Mouse (Mus musculus): ENCODE measurements around the gene Shbg. TPM values are rescaled to one million over a fixed set of nuclear protein-coding genes. Genes with fewer than 3 reads are reported as not detected.
A peak's percentile ranks its signal among the peaks of the same experiment; 100 is the strongest.

Shbg gene
- polyA plus RNA-seq, 1 experiment from 2014 or later, result 0.82 TPM

DNA sequence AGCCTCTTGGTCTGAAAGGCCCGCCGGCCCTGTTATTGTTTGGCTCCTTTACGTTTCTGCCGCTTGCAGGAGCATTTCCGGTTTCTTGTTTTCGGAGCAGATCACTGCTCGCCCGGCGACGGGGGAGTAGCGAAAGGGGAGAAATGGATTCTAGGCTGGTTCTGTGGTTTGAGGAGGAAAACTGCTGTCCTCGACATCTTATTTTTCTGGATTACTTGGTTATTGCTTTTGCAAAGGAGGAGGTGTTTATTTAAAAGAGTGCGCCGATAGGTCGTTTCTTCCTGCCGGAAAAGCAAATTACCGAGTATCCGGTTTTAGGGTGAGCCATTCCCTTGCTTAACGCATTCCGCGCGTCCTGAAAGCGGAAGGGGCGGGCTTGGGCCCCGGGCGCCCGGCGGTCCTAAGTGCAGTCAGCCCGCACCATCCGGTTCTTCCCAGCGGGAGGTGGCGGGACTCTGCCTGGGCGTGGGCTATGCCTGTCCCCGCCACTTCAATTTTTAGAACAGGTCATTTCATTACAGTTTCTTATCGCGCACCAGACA is 36.5 kb downstream of the Shbg start:
- H3K9me3 ChIP-seq (replicated peaks), result no peaks in the 10 kb centered on the region
- peaks cover 44% of the 10 kb centered on the region for H3K4me1 ChIP-seq (replicated peaks)
- peaks cover 6% of the 10 kb centered on the region for H3K36me3 ChIP-seq
- H3K9ac ChIP-seq, result peak overlapping the region; percentile 95
- peak overlapping the region; percentile 92 for H3K4me2 ChIP-seq
- peak; percentile 88 for ATAC-seq (ENCODE audit: insufficient number of reproducible peaks, low FRiP score)
- no peaks in the 10 kb centered on the region for H3K27me3 ChIP-seq (replicated peaks)
- WGBS, result under 1% methylated on average over 36 of the region's 36 CpGs
- peak overlapping the region; percentile 92 for H3K4me3 ChIP-seq
- peak overlapping the region; percentile 95 for H3K27ac ChIP-seq (ENCODE audit: poor library complexity, severe bottlenecking)

- under 1% methylated on average over 25 of the region's 25 CpGs for WGBS
- peaks cover 39% of the 10 kb centered on the region for H3K4me1 ChIP-seq (replicated peaks)
- H3K27ac ChIP-seq (ENCODE audit: poor library complexity, severe bottlenecking), result peak overlapping the region; percentile 95
- H3K9ac ChIP-seq, result peak overlapping the region; percentile 95
- ATAC-seq (ENCODE audit: insufficient number of reproducible peaks, low FRiP score), result no peak
- peaks cover 8% of the 10 kb centered on the region for H3K36me3 ChIP-seq
- H3K27me3 ChIP-seq (replicated peaks), result no peaks in the 10 kb centered on the region
- H3K4me3 ChIP-seq, result peak overlapping the region; percentile 92
- H3K4me2 ChIP-seq, result peak overlapping the region; percentile 92
- H3K9me3 ChIP-seq (replicated peaks), result no peaks in the 10 kb centered on the region
These were observed 37.0 kb downstream of the Shbg start for GRCm38 (mm10) chr11:69580572-69581146.

DNA sequence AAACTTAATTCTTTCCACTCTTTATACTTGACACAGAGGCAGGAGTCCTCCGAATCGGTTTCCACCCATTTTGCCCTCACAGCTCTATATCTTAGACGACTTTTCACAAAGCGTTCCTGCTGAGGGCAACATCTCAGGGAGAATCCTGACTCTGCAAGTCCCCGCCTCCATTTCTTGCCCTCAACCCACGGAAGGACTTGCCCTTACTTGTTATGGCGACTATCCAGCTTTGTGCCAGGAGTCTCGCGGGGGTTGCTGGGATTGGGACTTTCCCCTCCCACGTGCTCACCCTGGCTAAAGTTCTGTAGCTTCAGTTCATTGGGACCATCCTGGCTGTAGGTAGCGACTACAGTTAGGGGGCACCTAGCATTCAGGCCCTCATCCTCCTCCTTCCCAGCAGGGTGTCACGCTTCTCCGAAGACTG is 37.6 kb downstream of the Shbg start, which contains the start of the genes Wrap53 and Trp53:
Gene Wrap53, minus strand, starts transcription at position 165 of the 424 bp plus-strand sequence.
Gene Trp53, plus strand, starts transcription at position 269 of the 424 bp plus-strand sequence.
- peaks cover 35% of the 10 kb centered on the region for H3K4me1 ChIP-seq (replicated peaks)
- peak within 1 kb of the TSS; percentile 92 for H3K4me2 ChIP-seq
- 0% methylated on average over 13 of the region's 13 CpGs for WGBS
- H3K27me3 ChIP-seq (replicated peaks), result no peaks in the 10 kb centered on the region
- H3K36me3 ChIP-seq, result peaks cover 9% of the 10 kb centered on the region
- H3K4me3 ChIP-seq, result peak within 1 kb of the TSS; percentile 92
- H3K27ac ChIP-seq (ENCODE audit: poor library complexity, severe bottlenecking), result peak within 1 kb of the TSS; percentile 95
- peak within 1 kb of the TSS; percentile 95 for H3K9ac ChIP-seq
- ATAC-seq (ENCODE audit: insufficient number of reproducible peaks, low FRiP score), result peak; percentile 70
- no peaks in the 10 kb centered on the region for H3K9me3 ChIP-seq (replicated peaks)

GRCm38 (mm10) chr11:69579128-69580017 is 38.3 kb downstream of the Shbg start:
- H3K27ac ChIP-seq (ENCODE audit: poor library complexity, severe bottlenecking), result peak overlapping the region; percentile 95
- H3K4me3 ChIP-seq, result peak overlapping the region; percentile 92
- peak; percentile 84 for ATAC-seq (ENCODE audit: insufficient number of reproducible peaks, low FRiP score)
- 1% methylated on average over 39 of the region's 39 CpGs for WGBS
- no peaks in the 10 kb centered on the region for H3K27me3 ChIP-seq (replicated peaks)
- H3K9ac ChIP-seq, result peak overlapping the region; percentile 95
- peaks cover 34% of the 10 kb centered on the region for H3K4me1 ChIP-seq (replicated peaks)
- no peaks in the 10 kb centered on the region for H3K9me3 ChIP-seq (replicated peaks)
- peaks cover 16% of the 10 kb centered on the region for H3K36me3 ChIP-seq
- peak overlapping the region; percentile 92 for H3K4me2 ChIP-seq

DNA sequence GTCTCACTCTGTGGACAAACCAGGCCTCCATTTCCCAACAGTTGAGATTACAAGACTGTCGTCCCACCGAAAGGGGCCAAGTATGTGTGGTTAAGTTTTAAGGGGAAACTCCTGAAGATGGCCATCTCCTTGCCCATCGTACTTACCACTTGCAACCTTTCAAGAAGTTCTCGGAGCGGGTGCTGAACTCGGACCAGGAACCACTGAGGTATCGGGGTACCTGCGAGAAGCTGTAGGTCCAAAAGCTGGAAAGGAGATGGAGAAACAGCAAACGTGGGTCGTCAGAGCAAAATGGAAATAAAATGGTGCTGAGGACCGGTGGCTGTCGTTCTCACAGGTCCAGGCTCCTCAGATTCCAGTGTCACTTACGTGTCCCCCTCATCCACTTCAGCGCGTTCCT is 39.4 kb downstream of the Shbg start:
- no peak overlapping the region for H3K27ac ChIP-seq (ENCODE audit: poor library complexity, severe bottlenecking)
- H3K4me3 ChIP-seq, result peak overlapping the region; percentile 92
- H3K36me3 ChIP-seq, result peaks cover 21% of the 10 kb centered on the region; the same call in 1 of the 2 replicates
- no peaks in the 10 kb centered on the region for H3K27me3 ChIP-seq (replicated peaks)
- WGBS, result 8% methylated on average over 15 of the region's 15 CpGs
- H3K4me2 ChIP-seq, result peak overlapping the region; percentile 92
- no peak for ATAC-seq (ENCODE audit: insufficient number of reproducible peaks, low FRiP score)
- H3K9ac ChIP-seq, result peak overlapping the region; percentile 86
- peaks cover 34% of the 10 kb centered on the region for H3K4me1 ChIP-seq (replicated peaks)
- no peaks in the 10 kb centered on the region for H3K9me3 ChIP-seq (replicated peaks)

- Histone ChIP-seq H3K4me3 (no peak overlapping the region), H3K4me1 (replicated peaks) (peaks cover 24% of the 10 kb centered on the region), H3K9me3 (replicated peaks) (no peaks in the 10 kb centered on the region), H3K27ac (ENCODE audit: poor library complexity, severe bottlenecking) (no peak overlapping the region), H3K4me2 (no peak overlapping the region), H3K9ac (no peak overlapping the region), H3K27me3 (replicated peaks) (no peaks in the 10 kb centered on the region), H3K36me3 (peaks cover 34% of the 10 kb centered on the region)
- 62% methylated on average over 5 of the region's 5 CpGs for whole genome bisulfite sequencing
- ATAC-seq (ENCODE audit: insufficient number of reproducible peaks, low FRiP score), result no peak
These were observed 41.4 kb downstream of the Shbg start for GRCm38 (mm10) chr11:69576307-69576706.

GRCm38 (mm10) chr11:69575220-69575619 is 42.5 kb downstream of the Shbg start:
- H3K36me3 ChIP-seq, result peaks cover 45% of the 10 kb centered on the region
- no peak for ATAC-seq (ENCODE audit: insufficient number of reproducible peaks, low FRiP score)

DNA sequence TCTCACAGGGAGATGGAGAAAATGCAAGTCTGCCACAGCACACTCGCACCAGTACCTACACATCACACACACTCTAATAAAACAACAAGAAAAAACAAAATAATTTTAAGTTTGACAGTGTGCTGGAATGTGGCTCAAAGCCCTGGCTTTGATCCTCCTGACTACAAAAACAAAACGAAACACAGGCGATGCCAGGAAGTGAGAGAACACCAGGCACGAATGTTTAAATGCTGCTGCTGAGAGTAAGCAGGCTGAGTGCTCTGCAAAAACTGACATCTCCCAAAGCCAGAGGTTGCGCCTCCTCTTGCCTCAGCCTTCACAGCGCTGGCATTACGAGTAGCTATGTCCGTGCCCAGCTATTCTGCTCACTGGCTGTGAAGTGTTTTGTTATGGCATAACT is 52.6 kb downstream of the Shbg start:
- ATAC-seq (ENCODE audit: insufficient number of reproducible peaks, low FRiP score), result no peak
- Histone ChIP-seq H3K4me1 (replicated peaks) (peaks cover 42% of the 10 kb centered on the region), H3K27ac (ENCODE audit: poor library complexity, severe bottlenecking) (no peak overlapping the region), H3K4me3 (no peak overlapping the region), H3K27me3 (replicated peaks) (no peaks in the 10 kb centered on the region), H3K9ac (no peak overlapping the region), H3K9me3 (replicated peaks) (no peaks in the 10 kb centered on the region), H3K4me2 (no peak overlapping the region), H3K36me3 (peaks cover 40% of the 10 kb centered on the region)
- 72% methylated on average over 8 of the region's 8 CpGs for WGBS

More at GRCm38 (mm10) chr11:69575220-69575619, 42.5 kb downstream of the Shbg start:
- Histone ChIP-seq H3K27me3 (replicated peaks) (no peaks in the 10 kb centered on the region), H3K9me3 (replicated peaks) (no peaks in the 10 kb centered on the region), H3K9ac (no peak overlapping the region), H3K4me2 (no peak overlapping the region), H3K27ac (ENCODE audit: poor library complexity, severe bottlenecking) (no peak overlapping the region), H3K4me3 (no peak overlapping the region), H3K4me1 (replicated peaks) (peaks cover 24% of the 10 kb centered on the region)
- 57% methylated on average over 3 of the region's 3 CpGs for WGBS

MicroRNAs within 50 kb of the gene (microRNA counts, 519-probe panel; counts per million panel counts)
- microRNA mmu-miR-1934, result not detected
- 3,709 counts per million, percentile 25 among the panel's probes with 10 or more counts for microRNA mmu-miR-467f

Small RNA genes within 50 kb of the gene (microRNA-seq; reads per million reads assigned to microRNA genes)
- gene Mir1934 (2.6 reads per million, percentile 3 among the genes with 10 or more reads in this experiment), gene Mir467f (not detected)

Other genes with a start within 250 kb of the Shbg start
- 19.2 and 23.5 TPM in 2 replicates for gene Chd3, start 248.5 kb downstream of the Shbg start, polyA plus RNA-seq (2016; fragmentation: Nextera tagmentation; extraction: Ambion mirVana)
- gene Naa38, start 222.4 kb downstream of the Shbg start, polyA plus RNA-seq (2016; fragmentation: Nextera tagmentation; extraction: Ambion mirVana), result 147 and 150 TPM in 2 replicates
- 24.8 and 27.1 TPM in 2 replicates for gene Cyb5d1, start 222.3 kb downstream of the Shbg start, polyA plus RNA-seq (2016; fragmentation: Nextera tagmentation; extraction: Ambion mirVana)
- gene Tmem88, start 219.7 kb downstream of the Shbg start, polyA plus RNA-seq (2016; fragmentation: Nextera tagmentation; extraction: Ambion mirVana), result 34.4 and 35.7 TPM in 2 replicates
- 24.9 and 25.4 TPM in 2 replicates for gene Kdm6b, start 204.2 kb downstream of the Shbg start, polyA plus RNA-seq (2016; fragmentation: Nextera tagmentation; extraction: Ambion mirVana)
- gene Dnah2, start 68.8 kb downstream of the Shbg start, polyA plus RNA-seq (2016; fragmentation: Nextera tagmentation; extraction: Ambion mirVana), result 0.15 and 0.59 TPM in 2 replicates
- gene Efnb3, start 57.7 kb downstream of the Shbg start, polyA plus RNA-seq (2016; fragmentation: Nextera tagmentation; extraction: Ambion mirVana), result 87.4 and 90.0 TPM in 2 replicates
- 18.7 and 19.5 TPM in 2 replicates for gene Wrap53, start 37.6 kb downstream of the Shbg start, polyA plus RNA-seq (2016; fragmentation: Nextera tagmentation; extraction: Ambion mirVana)
- 76.0 and 79.1 TPM in 2 replicates for gene Trp53, start 37.5 kb downstream of the Shbg start, polyA plus RNA-seq (2016; fragmentation: Nextera tagmentation; extraction: Ambion mirVana)
- gene Atp1b2, start 12.0 kb downstream of the Shbg start, polyA plus RNA-seq (2016; fragmentation: Nextera tagmentation; extraction: Ambion mirVana), result 30.9 and 31.1 TPM in 2 replicates
- 16.5 and 17.4 TPM in 2 replicates for gene Sat2, start 4.1 kb upstream of the Shbg start, polyA plus RNA-seq (2016; fragmentation: Nextera tagmentation; extraction: Ambion mirVana)
- 37.1 and 40.1 TPM in 2 replicates for gene Fxr2, start 15.1 kb upstream of the Shbg start, polyA plus RNA-seq (2016; fragmentation: Nextera tagmentation; extraction: Ambion mirVana)
- gene Sox15, start 37.4 kb upstream of the Shbg start, polyA plus RNA-seq (2016; fragmentation: Nextera tagmentation; extraction: Ambion mirVana), result not detected in 2 replicates
- gene Mpdu1, start 44.7 kb upstream of the Shbg start, polyA plus RNA-seq (2016; fragmentation: Nextera tagmentation; extraction: Ambion mirVana), result 48.6 and 53.8 TPM in 2 replicates
- 4.3 and 5.2 TPM in 2 replicates for gene Cd68, start 48.2 kb upstream of the Shbg start, polyA plus RNA-seq (2016; fragmentation: Nextera tagmentation; extraction: Ambion mirVana)
- gene Eif4a1, start 54.5 kb upstream of the Shbg start, polyA plus RNA-seq (2016; fragmentation: Nextera tagmentation; extraction: Ambion mirVana), result 404 and 420 TPM in 2 replicates
- 74.3 and 83.0 TPM in 2 replicates for gene Senp3, start 64.2 kb upstream of the Shbg start, polyA plus RNA-seq (2016; fragmentation: Nextera tagmentation; extraction: Ambion mirVana)
- 0.28 and 0.47 TPM in 2 replicates for gene Tnfsf13, start 67.9 kb upstream of the Shbg start, polyA plus RNA-seq (2016; fragmentation: Nextera tagmentation; extraction: Ambion mirVana)
- gene Tnfsf12, start 77.9 kb upstream of the Shbg start, polyA plus RNA-seq (2016; fragmentation: Nextera tagmentation; extraction: Ambion mirVana), result 5.6 and 6.9 TPM in 2 replicates
- gene Tnfsfm13, start 78.2 kb upstream of the Shbg start, polyA plus RNA-seq (2016; fragmentation: Nextera tagmentation; extraction: Ambion mirVana), result 1.5 and 3.3 TPM in 2 replicates
- gene Polr2a, start 140.7 kb upstream of the Shbg start, polyA plus RNA-seq (2016; fragmentation: Nextera tagmentation; extraction: Ambion mirVana), result 23.7 and 25.2 TPM in 2 replicates
- gene Slc35g3, start 144.1 kb upstream of the Shbg start, polyA plus RNA-seq (2016; fragmentation: Nextera tagmentation; extraction: Ambion mirVana), result 0.33 TPM in 2 replicates
- gene Zbtb4, start 148.0 kb upstream of the Shbg start, polyA plus RNA-seq (2016; fragmentation: Nextera tagmentation; extraction: Ambion mirVana), result 2.9 and 3.3 TPM in 2 replicates
- 5.6 and 7.7 TPM in 2 replicates for gene Chrnb1, start 178.0 kb upstream of the Shbg start, polyA plus RNA-seq (2016; fragmentation: Nextera tagmentation; extraction: Ambion mirVana)
- gene Fgf11, start 184.0 kb upstream of the Shbg start, polyA plus RNA-seq (2016; fragmentation: Nextera tagmentation; extraction: Ambion mirVana), result 2.3 and 2.4 TPM in 2 replicates
- 1.5 and 1.6 TPM in 2 replicates for gene Tmem102, start 187.7 kb upstream of the Shbg start, polyA plus RNA-seq (2016; fragmentation: Nextera tagmentation; extraction: Ambion mirVana)
- not detected in 2 replicates for gene Gm39566, start 197.4 kb upstream of the Shbg start, polyA plus RNA-seq (2016; fragmentation: Nextera tagmentation; extraction: Ambion mirVana)
- not detected in 2 replicates for gene Spem2, start 200.6 kb upstream of the Shbg start, polyA plus RNA-seq (2016; fragmentation: Nextera tagmentation; extraction: Ambion mirVana)
- gene Spem1, start 204.3 kb upstream of the Shbg start, polyA plus RNA-seq (2016; fragmentation: Nextera tagmentation; extraction: Ambion mirVana), result not detected in 2 replicates
- 1.8 and 2.3 TPM in 2 replicates for gene Nlgn2, start 219.9 kb upstream of the Shbg start, polyA plus RNA-seq (2016; fragmentation: Nextera tagmentation; extraction: Ambion mirVana)
- 289 and 297 TPM in 2 replicates for gene Tmem256, start 220.6 kb upstream of the Shbg start, polyA plus RNA-seq (2016; fragmentation: Nextera tagmentation; extraction: Ambion mirVana)
- 77.9 and 82.3 TPM in 2 replicates for gene Plscr3, start 228.5 kb upstream of the Shbg start, polyA plus RNA-seq (2016; fragmentation: Nextera tagmentation; extraction: Ambion mirVana)
- 0.28 and 0.32 TPM in 2 replicates for gene Tnk1, start 240.8 kb upstream of the Shbg start, polyA plus RNA-seq (2016; fragmentation: Nextera tagmentation; extraction: Ambion mirVana)

All from heart, embryonic 12.5 days (tissue).